Mouse (Mus musculus) midbrain, embryonic 16.5 days (tissue): Measurements from ENCODE around the gene Ppfia2. TPM values are rescaled to one million over a fixed set of nuclear protein-coding genes. Genes with fewer than 3 reads are reported as not detected.

Experiments
- ATAC-seq: fragments of 200-750 bp; cut with Nextera tagmentation; 2 replicates; pipeline ENCODE4 v1.8.0; 2017; ENCODE audit warnings: moderate TSS enrichment
- H3K27ac ChIP-seq: fragments of 300-500 bp; sonication (generic); 2 replicates; pipeline ENCODE4 v1.5.1; 2014; ENCODE audit warnings: mild to moderate bottlenecking, low read length, mixed read lengths
- H3K27me3 ChIP-seq: fragments of 300-500 bp; sonication (generic); 2 replicates; pipeline ENCODE4 v1.6.1; 2014; ENCODE audit warnings: low read depth, low read length, mixed read lengths; ENCODE audit not compliant: control insufficient read depth, insufficient read depth
- H3K36me3 ChIP-seq: fragments of 300-500 bp; sonication (generic); 2 replicates; pipeline ENCODE4 v1.6.1; 2014; ENCODE audit warnings: mild to moderate bottlenecking, low read length, moderate library complexity, mixed read lengths; ENCODE audit not compliant: control insufficient read depth, insufficient read depth
- H3K4me1 ChIP-seq: fragments of 300-500 bp; sonication (generic); 2 replicates; pipeline ENCODE4 v1.6.1; 2014; ENCODE audit warnings: mild to moderate bottlenecking, low read length, mixed read lengths; ENCODE audit not compliant: control insufficient read depth, insufficient read depth
- H3K4me2 ChIP-seq: fragments of 300-500 bp; sonication (generic); 2 replicates; pipeline ENCODE4 v1.6.1; 2014; ENCODE audit warnings: mild to moderate bottlenecking, low read length, mixed read lengths
- H3K4me3 ChIP-seq: fragments of 300-500 bp; sonication (generic); 2 replicates; pipeline ENCODE4 v1.5.1; 2014; ENCODE audit warnings: low read depth, mild to moderate bottlenecking, low read length, moderate library complexity, mixed read lengths
- H3K9ac ChIP-seq: fragments of 300-500 bp; sonication (generic); 2 replicates; pipeline ENCODE4 v1.6.1; 2014; ENCODE audit warnings: low read depth, low read length, mixed read lengths
- H3K9me3 ChIP-seq: fragments of 300-500 bp; sonication (generic); replicated peaks from 2 replicates; pipeline ENCODE4 v1.6.1; 2014; ENCODE audit warnings: mild to moderate bottlenecking, low read length, mixed read lengths; ENCODE audit not compliant: control insufficient read depth, poor library complexity, severe bottlenecking
- WGBS: fragments of 180-500 bp; shearing (Covaris S2); extraction: QIAGEN DNeasy Blood & Tissue Kit; methylation state at CpG from one replicate; pipeline ENCODE4 v1.1.7; 2014; 5-methylcytosine and 5-hydroxymethylcytosine counted together
- polyA plus RNA-seq: library from polyadenylated mRNA; unstranded; fragments of >200 nt; fragmentation: Nextera tagmentation; extraction: Ambion mirVana; gene quantifications from 2 replicates; pipeline ENCODE4 v1.2.1, GENCODE M21; 2015

Ppfia2 gene
- polyA plus RNA-seq, 1 experiment from 2014 or later: 39.0 TPM

DNA sequence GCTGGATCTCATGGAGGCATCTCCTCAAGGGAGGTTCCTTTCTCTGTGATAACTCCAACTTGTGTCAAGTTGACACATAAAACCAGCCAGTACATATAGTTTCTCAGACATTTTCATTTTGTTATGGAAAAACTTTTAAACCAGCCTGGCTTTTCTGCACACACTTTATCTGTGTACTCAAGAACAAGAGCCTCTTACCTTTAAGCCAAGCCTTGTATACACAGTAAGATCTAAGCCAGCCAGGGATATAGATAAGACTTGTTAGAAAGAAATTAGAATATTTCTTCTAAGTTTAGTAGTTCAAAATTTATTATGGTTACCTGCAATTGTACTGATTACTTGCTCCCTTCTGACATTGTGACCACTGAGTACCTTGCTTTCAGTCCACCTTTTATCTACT, 444.1 kb downstream of the Ppfia2 start:
- H3K36me3 ChIP-seq: peaks cover 3% of the 10 kb centered on the region
- H3K4me2 ChIP-seq: no peak overlapping the region
- no peaks in the 10 kb centered on the region for H3K27me3 ChIP-seq
- H3K27ac ChIP-seq: no peak overlapping the region
- no peaks in the 10 kb centered on the region for H3K4me1 ChIP-seq
- no peak overlapping the region for H3K4me3 ChIP-seq
- no peak overlapping the region for H3K9ac ChIP-seq
- H3K9me3 ChIP-seq: no peaks in the 10 kb centered on the region
- no peak for ATAC-seq

DNA sequence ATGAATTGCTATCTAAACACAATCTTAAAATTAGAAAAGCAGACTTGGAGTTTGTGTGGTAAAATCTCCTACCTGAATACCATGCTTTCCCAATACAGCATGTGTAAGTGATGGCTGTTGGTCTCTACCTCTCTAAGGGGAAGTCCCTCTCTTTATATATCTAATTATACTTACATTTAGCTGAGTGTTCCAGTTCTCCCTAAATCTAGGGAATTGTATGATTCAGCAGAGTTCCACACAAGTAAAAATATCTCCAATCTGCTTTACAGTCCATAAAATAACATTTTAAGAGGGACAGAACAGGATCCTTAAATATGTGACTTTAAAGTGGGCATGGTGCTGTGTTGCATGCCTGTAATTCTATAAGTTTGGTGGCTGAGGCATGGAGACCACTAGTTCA, 444.7 kb downstream of the Ppfia2 start:
- Histone ChIP-seq H3K27me3 (no peaks in the 10 kb centered on the region), H3K9me3 (no peaks in the 10 kb centered on the region), H3K4me3 (no peak overlapping the region), H3K4me2 (no peak overlapping the region), H3K4me1 (no peaks in the 10 kb centered on the region), H3K27ac (no peak overlapping the region), H3K9ac (no peak overlapping the region), H3K36me3 (peaks cover 3% of the 10 kb centered on the region)
- ATAC-seq: no peak

DNA sequence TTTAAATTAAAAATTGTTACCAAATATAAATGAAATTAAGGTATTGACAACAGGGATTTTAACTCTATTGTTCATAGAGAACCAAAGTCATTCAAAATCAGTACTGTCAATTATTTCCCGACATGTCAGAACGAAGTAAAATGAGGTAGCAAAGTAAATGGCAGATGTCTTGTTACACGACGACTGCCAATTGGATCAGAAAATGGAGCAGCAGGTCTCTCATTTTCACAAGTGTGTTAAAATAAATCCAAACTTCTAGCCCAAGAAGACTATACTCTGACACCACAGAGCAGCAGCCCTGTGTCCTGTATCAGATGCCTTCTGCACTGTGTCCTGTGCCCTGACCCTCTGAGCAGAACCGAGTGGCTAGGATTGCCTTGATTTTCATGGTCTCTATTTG, 454.2 kb downstream of the Ppfia2 start:
- Histone ChIP-seq H3K9me3 (no peaks in the 10 kb centered on the region), H3K27ac (no peak overlapping the region), H3K4me1 (peaks cover 3% of the 10 kb centered on the region; the same call in 1 of the 2 replicates), H3K27me3 (no peaks in the 10 kb centered on the region), H3K4me2 (no peak overlapping the region), H3K4me3 (no peak overlapping the region), H3K9ac (no peak overlapping the region), H3K36me3 (no peaks in the 10 kb centered on the region; the same call in 1 of the 2 replicates)
- WGBS: 91% methylated on average over 5 of the region's 5 CpGs
- ATAC-seq: no peak

DNA sequence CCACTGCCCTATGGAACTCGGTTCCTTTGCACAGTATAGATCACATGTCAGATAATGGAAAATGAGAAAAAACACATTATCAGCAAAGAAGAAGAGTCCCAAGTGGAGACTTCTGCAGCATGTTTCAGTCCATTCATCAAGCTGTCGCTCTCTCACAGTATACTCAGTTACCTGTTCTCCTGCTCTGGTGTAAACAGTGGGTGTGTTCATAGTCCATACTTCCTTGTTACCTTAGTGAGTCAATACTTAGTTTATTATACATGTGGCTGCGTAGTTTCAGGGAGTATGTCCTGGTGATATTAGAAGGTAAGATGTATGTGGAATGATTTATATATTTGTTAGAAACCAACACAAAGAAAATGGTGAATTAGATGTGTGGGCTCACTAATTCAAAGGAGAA, 454.7 kb downstream of the Ppfia2 start:
- WGBS: 93% methylated on average over 3 of the region's 3 CpGs
- Histone ChIP-seq H3K27me3 (no peaks in the 10 kb centered on the region), H3K36me3 (no peaks in the 10 kb centered on the region; the same call in 1 of the 2 replicates), H3K9ac (no peak overlapping the region), H3K4me3 (no peak overlapping the region), H3K27ac (no peak overlapping the region), H3K4me1 (peaks cover 3% of the 10 kb centered on the region; the same call in 1 of the 2 replicates), H3K9me3 (no peaks in the 10 kb centered on the region), H3K4me2 (no peak overlapping the region)
- no peak for ATAC-seq

DNA sequence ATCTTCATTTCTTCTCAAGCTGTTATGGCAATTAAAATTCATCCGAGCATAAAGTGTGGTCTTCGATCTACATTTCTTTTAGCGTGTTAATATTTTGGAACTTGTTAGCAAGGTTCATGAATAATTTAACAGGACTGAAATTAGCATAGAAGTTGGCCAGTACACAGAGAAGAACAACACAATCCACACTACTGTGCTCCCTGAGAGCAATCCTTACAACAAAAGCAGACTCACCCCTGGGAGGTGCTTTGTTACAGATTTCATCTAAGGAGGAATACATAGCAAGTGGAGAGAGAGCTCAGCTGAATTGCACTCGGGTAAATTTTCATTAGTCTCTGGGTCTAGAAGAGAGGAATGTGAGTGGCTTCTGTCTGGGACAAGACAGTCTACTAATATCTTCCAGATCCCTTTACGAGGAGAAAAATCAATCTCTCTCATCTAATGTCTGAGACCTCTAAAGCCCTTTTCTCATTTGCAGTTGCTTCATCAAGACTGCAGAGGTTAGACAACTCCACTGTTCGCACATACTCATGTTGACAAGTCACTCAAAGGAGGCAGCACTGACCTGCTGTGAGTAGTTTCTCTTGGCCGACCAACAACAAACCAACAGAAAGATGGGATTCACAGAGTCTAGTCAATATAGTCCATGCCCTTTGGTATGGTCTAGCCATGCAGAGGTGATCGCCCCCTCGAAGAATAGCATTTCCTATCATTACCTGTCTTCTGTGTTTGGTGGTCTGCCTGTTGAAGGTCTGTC, 458.6 kb downstream of the Ppfia2 start:
- no peak overlapping the region for H3K27ac ChIP-seq

DNA sequence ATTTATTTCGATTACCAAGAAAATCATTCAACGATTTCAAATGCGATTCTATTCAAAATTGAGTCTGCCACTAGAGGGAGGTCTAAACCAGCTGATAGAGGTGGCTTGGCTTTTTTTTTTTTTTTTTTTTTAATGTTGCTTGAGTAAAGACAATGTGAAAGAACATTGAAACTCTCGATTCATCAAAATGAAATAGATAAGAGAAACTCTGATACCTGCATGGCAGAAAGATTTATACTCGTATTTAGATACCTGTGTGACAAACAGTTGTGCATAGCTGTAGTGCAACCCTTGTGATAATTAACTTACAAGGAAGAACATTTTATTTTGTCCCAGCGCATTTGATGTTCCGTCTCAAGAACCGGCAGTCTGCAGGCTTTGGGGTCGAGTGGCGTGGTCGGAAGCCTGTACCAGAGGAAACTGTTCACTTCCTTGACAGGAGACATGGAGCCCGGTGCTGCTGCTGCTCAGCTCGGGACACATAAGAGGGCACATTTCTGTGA, 462.5 kb downstream of the Ppfia2 start:
- WGBS: 26% methylated on average over 13 of the region's 13 CpGs
- H3K9ac ChIP-seq: 0 out of 2 replicates have a peak overlapping the region, but pooled peaks have one; percentile 31
- peak overlapping the region; percentile 56 for H3K4me2 ChIP-seq
- H3K4me1 ChIP-seq: peaks cover 3% of the 10 kb centered on the region; the same call in 1 of the 2 replicates
- no peaks in the 10 kb centered on the region for H3K27me3 ChIP-seq
- H3K36me3 ChIP-seq: no peaks in the 10 kb centered on the region
- H3K4me3 ChIP-seq: peak overlapping the region; percentile 13; the same call in 1 of the 2 replicates
- H3K27ac ChIP-seq: 0 out of 2 replicates have a peak overlapping the region, but pooled peaks have one; percentile 26
- peak; percentile 77; the same call in 1 of the 2 replicates for ATAC-seq
- H3K9me3 ChIP-seq: no peaks in the 10 kb centered on the region

More for the DNA sequence above, 458.6 kb downstream of the Ppfia2 start:
- Histone ChIP-seq H3K9me3 (no peaks in the 10 kb centered on the region), H3K4me1 (peaks cover 3% of the 10 kb centered on the region; the same call in 1 of the 2 replicates), H3K4me2 (no peak overlapping the region), H3K36me3 (no peaks in the 10 kb centered on the region; the same call in 1 of the 2 replicates), H3K27me3 (no peaks in the 10 kb centered on the region), H3K9ac (no peak overlapping the region), H3K4me3 (no peak overlapping the region)
- WGBS: 37% methylated on average over 9 of the region's 9 CpGs
- peak; percentile 74; the same call in 1 of the 2 replicates for ATAC-seq

DNA sequence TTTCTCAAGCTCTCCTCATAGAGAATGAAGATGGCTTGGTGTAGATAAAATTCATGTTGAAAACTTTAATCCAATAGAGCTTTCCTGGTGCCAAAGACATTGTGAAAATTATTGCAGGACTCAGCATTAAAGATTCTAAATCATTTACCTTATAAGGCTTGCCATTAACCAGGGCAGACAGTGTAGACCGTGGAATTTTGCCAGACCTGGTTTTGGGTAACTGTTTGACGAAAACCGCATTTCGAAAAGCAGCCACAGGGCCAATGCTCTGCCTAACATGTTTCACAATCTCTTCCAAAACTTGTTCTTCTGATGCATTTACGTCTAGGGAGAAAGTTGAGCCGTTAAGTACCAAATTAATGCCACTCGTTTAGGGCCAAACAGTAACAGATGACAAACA, 466.9 kb downstream of the Ppfia2 start:
- H3K4me3 ChIP-seq: no peak overlapping the region
- H3K4me1 ChIP-seq: no peaks in the 10 kb centered on the region; the same call in 1 of the 2 replicates
- no peaks in the 10 kb centered on the region for H3K36me3 ChIP-seq
- WGBS: 92% methylated on average over 7 of the region's 7 CpGs
- ATAC-seq: no peak
- no peaks in the 10 kb centered on the region for H3K9me3 ChIP-seq
- no peak overlapping the region for H3K4me2 ChIP-seq
- no peak overlapping the region for H3K9ac ChIP-seq
- no peak overlapping the region for H3K27ac ChIP-seq
- H3K27me3 ChIP-seq: no peaks in the 10 kb centered on the region

DNA sequence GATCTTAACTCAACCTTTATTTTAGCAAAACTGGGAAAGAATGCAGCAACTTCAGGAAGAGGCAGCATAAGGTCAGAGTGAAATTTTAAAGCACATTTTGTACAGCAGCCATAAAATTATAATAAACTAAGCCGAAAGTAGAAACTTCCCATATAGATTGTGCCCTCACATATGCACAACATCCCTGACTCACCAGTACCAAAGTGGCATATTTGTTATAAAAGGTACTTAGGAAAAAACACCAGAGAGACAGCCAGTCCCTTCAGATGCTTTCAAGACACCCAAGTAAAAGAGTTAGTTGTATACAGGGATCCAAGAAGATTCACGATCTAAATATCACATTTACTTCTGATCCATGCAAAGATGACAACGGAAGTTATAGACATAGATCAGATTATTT, 468.7 kb downstream of the Ppfia2 start:
- no peak overlapping the region for H3K9ac ChIP-seq
- H3K4me2 ChIP-seq: no peak overlapping the region
- no peaks in the 10 kb centered on the region for H3K4me1 ChIP-seq
- H3K27me3 ChIP-seq: no peaks in the 10 kb centered on the region
- ATAC-seq: no peak
- 90% methylated on average over 3 of the region's 3 CpGs for WGBS
- no peak overlapping the region for H3K27ac ChIP-seq
- no peaks in the 10 kb centered on the region for H3K36me3 ChIP-seq
- no peak overlapping the region for H3K4me3 ChIP-seq
- H3K9me3 ChIP-seq: no peaks in the 10 kb centered on the region

DNA sequence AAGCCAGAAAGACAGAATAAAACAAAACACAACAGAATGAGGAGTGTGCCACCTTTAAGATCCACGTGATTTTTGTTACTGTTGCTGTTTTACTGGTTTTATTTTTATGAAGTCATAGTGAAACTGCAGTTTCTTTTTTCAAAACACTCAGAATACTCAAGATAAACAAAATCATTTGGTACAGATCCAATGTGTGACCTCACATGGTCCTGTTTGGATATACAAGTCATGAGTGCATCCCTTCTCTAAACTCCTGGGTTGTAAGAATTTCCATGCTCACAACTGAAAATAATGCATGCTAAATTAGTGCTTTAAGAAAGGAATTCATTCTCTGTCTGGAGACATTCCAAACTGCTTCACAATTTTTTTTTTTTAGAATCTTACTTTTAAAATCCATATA, 469.3 kb downstream of the Ppfia2 start:
- H3K27me3 ChIP-seq: no peaks in the 10 kb centered on the region
- 76% methylated on average over 1 of the region's 1 CpGs for WGBS
- H3K36me3 ChIP-seq: no peaks in the 10 kb centered on the region
- H3K4me1 ChIP-seq: no peaks in the 10 kb centered on the region
- H3K27ac ChIP-seq: no peak overlapping the region
- H3K4me3 ChIP-seq: no peak overlapping the region
- H3K9me3 ChIP-seq: no peaks in the 10 kb centered on the region
- no peak overlapping the region for H3K4me2 ChIP-seq
- H3K9ac ChIP-seq: no peak overlapping the region
- no peak for ATAC-seq
